Mouse (Mus musculus) kidney, postnatal 10 days (tissue): Measurements from ENCODE around the gene Umad1.

Experiments
- DNase-seq: peaks from one replicate; pipeline ENCODE4 v3.0.0; 2021; ENCODE audit warnings: mixed read lengths

The Umad1 gene

DNA sequence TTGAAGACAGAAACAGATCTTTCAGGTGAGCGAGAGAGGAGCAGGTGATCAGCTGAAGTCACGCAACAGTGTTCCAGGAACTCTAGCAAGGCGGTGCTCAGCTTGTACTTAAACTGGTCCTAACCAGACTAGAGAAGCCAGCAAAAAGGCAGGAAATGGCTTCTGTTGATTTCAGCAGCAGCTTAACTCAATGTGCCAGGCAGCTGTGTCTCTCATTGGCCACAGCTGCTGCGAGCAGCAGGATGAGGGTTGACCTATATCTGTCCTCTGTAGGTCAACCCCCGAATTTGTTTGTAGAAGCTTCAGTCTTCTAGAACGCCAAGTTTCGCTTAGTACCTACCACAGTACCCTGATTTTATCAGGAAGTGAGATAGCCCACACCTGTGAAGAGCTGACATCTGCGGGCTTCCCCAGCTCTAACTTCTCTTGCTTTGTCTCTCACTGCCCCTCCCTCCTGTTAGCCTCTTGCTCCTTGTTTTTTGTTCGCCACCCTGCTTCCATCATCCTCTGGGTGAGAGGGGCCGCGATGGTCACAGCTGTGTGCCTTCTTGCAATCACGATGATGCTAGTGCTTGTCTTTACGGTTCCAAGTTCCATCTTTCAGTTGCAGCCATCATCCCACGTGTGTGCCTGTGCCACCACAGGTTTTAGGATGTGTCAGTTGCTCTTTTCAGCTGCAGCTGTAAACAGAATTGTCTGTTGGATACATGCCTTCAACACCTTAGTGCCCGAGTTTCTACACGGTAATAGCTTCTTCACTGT lies 226.5 kb downstream of the Umad1 start:
- DNase-seq: peak; percentile 10

DNA sequence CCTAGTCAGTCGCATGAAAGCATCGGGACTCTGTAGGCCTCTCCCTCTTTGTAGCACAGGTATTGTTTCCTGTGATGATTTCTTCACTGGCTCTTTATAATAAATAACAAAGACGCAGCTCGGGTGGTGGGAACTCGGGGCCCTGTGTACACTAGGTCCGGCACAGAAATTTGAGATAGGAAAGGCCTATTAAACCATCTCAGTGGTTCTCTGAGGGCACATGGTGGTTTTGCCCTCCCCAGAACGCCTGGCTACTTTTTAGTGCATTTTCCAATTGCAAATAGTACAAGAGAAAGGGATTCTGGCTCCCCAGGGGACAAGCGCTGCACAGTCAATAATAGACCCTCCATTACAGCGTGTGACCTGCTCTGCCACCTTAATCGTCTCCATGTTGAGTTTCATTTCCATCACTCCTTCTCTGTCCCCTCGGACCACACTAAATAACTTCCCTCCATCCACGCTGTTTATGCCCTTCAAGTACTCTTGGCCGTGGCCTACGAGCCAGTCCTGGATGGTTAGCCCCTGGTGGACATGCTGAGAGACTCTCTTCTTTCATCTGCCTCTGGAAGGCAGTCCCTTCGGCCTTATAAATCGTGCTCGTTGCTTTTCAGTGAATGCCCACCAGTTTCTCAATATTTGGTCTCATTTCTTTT lies 227.4 kb downstream of the Umad1 start:
- DNase-seq: no peak

DNA sequence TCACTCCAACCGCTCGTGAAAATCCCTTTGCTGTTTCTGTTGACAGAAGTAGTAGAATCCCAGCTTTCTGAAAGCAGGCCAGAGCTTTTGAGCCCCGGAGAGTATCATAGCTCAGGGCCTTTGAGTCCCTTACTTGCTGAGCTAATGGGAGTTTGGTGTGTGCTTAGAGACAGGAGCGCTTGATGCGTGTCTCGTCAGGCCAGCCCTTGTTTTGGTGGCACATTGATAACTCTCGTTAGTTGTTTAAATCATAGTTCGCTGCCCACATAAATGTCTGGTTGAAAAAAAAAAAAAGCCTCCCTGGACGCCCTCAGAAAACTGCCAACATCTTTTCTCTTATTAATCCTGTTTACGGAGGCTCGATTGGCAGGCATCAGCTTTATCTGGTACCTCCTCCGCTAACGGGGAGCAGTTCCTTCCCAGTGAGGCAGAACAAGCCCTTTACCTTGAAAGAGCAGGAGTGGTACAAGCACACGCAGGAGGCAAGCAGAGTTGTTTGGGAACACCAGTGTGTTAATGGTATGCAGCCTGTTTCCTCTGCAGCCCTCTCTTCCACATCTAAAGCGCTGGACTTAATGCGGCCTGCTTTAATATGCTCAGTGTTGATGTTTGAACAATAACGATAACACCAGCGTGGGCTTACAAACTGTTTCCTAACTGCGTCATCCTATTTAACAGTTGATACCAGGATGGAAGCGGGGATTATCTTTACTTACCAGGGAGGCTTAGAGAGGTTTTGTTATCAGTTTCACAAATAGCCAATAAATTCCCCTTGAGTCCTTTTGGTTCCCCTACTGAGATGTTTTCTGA lies 228.2 kb downstream of the Umad1 start:
- DNase-seq: no peak

DNA sequence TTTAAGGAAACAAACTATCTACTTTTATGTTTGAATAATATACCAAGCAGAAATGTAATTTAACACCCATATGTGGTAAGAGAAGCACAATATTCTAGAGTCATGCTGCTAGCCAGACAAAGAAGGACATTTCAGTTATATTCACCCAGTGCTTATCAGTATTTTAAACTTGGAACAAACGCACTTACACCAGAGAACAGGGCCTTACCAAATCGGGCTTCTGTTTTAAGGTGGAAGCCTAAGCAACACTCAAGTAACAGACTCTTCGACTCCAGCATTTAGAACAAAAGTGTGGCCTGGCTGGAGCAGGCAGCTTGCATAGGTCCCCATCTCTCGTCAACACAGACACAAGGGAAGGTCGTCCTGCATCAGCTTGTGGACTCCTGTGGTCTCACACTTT lies 229.2 kb downstream of the Umad1 start:
- no peak for DNase-seq

DNA sequence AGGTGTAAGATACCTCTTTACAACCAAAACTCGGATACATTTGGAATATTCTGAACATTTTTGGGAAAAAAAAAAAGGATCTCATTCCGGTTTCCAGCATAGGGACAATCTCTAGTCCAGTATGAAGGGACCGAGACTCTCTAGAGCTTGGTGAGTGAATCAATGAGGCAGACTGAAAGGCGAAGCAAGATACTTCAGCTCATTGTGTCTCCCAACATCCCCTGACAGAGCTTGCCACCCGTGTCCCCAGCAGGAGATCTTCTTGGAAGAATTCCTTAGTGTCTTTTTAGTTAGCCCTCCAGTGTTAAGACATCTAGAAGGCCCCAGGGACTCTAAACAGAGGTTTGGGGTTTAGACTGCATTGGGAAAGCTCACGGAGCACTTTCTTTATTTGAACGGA lies 230.2 kb downstream of the Umad1 start:
- no peak for DNase-seq

DNA sequence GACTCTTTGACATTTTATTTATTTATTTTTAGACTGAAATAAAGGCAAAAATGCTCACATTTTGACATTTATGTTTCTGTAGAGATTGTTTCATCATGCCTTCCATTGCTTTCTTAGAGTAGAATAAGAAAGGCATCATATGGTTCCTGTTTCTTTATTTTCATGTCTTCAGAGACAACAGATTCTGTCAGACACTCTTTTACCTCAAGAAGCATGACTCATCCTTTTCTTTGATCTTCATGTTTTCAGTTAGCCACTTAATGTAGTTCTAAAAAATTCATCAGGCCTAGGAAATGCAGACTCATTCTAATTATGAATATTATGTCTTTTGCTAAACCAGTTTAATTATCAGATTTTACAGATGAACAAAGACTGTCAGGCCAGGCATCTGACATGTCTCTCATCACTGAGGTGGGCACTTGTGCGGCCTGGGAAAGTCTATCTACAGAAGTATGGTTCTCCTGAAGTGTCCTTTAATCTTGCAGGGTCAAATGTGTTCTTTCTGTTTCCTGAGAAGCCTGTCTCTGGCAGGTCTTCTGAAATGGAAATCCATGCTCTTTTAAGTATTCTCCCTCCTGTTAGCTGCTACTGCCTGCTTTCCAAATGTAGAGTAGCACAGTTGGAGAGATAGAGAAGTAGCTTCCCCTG lies 231.0 kb downstream of the Umad1 start:
- no peak for DNase-seq

DNA sequence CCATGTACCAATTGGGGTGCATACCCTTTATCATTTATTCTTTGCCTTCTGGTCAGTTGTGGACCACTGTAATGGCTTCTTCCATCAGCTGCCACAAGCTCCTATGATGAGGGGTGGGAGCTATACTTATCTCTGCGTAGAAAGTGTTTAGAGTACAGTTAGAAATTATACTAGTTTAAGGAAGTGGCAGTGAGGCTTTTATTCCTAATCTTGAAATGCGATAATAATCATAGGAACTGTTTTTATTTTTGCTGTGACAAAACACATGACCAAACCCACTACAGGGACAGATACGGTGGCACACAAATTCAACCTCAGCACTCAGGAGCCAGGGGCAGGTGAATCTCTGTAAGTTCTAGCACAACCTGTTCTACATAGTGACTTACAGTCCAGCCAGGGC lies 233.2 kb downstream of the Umad1 start:
- DNase-seq: no peak

DNA sequence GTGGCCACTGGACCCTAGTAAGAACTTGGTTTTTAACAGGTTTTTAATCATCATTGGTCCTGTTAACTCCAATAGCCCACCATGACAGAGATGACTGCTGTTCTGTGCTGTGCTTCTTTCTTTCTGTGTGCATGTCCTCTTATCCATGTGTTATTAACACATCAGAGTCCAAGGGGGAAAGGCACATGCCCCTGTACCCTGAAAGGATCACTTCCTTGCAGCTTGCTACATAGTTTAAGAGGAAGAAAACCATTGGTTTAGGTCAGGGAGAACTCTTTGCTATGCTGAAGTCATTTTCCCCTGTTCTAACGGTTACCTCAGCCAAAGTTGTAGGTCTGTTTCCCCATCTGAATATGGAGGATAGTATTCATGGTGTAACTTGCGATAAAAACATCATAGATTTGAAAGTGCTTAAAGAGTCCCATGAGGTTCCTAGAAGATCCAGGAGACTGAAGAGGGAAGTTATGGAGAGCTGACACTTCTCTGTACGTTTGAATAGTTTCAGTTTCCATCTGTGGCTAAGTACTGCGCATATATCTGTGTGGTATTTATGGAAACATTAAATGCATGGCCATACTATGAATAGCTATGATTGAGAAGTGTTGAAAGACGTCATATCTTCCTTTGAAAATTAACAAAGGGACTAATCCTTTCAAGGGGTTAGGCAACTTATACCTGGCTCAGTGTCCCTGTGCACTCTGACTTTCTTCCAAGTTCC lies 236.2 kb downstream of the Umad1 start:
- DNase-seq: no peak

DNA sequence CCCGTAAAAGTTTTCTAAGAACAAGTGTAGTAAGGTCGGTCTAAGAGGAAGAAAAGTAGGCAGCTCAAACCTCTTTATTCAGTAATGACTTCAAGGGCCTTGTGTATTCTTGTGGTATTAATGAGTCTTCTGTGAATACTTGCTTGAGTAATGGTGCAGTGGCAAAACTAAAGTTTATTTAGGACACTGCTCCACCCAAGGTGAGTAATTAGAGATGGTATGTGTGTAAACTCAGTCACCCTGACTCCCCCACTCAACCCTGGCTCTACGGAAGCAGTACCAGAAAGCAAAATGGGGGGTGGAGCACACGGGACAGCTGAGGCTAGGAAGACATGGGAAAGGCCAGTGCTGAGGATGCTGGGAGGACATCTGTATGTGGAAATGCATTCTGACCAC lies 236.7 kb downstream of the Umad1 start:
- no peak for DNase-seq

DNA sequence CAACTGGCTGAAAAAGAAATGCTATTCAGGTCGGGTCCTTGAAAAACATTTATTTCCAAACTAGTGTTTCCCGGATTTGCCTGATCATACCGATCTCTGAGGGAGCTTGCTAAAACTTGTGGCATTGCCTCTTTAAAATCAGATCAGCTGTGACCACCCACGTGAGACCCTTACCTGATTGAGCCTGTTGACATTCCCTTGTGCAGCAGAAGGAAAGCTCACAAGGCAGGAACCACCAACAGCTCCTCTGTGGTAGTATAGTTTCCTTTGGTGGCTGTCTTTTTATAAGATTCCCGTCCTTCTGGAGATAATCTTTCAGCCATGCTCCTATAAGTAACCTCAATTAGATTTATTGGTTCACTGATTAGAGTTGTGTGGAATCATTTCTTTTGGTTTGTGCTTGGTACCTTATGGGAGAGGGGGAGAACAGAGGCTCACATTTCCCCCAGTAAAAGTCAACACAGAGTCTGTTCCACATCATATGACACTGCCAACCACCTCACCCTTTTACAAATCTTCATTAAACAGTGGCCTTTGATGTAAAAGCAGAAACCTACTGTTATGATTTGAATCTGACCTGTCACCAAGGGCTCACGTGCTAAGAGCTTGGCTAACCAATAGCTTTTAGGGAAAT lies 238.3 kb downstream of the Umad1 start:
- DNase-seq: no peak

DNA sequence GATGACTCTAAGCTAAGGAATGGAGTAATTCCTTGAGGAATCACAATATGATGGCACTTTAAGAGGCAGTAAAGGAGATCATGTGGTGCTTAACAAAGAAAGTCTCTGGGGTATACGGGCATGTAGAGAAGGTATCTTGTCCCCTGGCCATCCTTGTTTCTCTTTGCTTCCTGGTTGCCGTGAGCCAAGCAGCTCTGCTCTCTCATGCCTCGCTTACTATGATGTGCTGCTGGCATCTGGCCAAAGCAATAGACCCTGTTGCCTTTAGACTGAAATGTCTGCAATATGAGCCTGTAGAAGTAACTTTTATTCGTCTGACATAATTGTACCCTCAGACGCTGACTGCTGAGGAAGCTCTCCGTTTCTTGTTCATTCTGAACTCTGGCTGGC lies 238.8 kb downstream of the Umad1 start:
- DNase-seq: no peak

DNA sequence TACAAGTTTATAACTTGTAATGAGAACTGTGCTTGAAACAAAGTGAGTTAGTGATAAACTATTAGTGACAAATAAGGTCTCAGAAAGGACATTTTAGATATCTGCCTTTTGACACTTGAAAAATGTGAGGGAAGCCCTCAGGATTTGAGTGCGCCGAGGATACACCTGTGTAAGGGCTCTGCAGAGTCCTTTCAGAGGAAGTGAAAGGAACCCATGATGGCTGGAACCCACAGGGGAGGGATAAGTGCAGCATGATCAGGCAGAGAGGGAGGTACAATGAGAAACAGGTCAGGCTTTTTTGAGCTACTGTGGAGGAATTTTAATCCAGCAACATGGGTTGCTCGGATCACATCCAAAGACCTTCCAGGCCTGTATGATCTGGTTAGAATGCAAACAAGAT lies 239.9 kb downstream of the Umad1 start:
- no peak for DNase-seq

DNA sequence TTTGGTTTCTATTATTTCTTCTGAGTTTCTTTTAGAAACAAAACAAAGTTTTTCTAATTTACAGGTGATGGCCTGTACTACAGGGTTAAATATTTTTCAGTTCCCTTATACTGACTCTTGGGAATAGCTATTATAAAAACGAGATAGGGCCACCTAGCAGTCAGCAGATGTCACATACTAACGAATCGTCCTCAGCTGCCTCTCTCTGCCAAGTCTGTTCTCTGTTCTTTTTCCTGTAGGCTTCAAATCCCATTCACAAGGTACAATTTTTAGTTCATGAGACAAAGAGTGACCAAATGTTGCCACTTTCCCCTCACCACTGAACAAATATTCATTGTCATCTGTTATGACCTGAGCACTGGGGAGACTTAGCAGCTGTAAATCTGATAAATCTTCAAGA lies 244.9 kb downstream of the Umad1 start:
- DNase-seq: no peak

DNA sequence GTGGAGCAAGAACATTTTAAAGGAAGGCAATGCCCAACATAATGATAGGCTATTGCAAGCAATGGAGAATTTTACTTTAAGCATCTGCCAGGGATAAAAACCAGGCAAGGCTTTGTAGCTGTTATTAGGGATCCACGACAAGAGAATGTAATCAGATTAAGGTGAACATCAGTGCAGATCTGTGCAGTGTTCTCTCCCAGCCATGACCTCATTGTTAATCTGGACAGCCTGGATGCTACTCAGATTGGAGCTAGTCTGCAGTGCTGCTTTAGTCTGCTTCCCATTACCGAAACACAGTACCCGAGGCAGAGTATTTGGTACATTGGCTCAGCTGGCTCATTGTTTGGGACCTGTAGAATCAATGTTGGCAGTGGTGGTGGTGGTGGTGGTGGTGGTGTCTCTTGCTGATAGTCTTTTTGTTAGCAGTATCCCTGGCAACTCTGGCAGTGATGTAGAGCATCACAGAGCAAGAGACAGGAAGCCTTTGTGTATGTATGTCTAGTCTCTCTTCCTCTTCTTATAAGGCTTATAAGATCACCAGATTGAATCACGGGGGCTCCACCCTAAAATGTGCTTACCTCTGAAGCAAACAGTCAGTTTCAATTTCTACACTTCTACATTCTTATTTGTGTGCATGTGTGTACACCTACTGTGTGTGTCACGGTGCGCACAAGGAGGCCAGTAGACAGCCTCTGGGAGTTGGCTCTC lies 245.6 kb downstream of the Umad1 start:
- no peak for DNase-seq

DNA sequence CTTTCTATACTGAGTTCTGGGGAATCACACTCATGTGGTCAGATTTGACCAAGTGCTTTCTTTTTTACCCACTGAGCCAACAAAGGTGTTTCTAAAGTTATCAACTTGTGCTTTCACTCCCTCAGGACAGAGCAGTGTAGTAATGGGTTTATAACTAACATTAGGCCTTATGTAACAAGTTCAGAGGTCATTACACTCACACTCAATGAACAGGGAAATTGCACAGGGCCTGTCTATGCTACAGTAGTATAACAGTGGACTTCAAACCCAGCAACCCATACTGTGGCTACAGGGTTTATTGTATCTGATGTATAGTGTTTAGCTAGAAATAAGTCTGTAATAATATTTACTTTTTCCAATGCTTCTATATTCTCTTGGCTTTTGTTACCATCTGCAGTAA lies 247.5 kb downstream of the Umad1 start:
- no peak for DNase-seq
